21 mouse cellular contexts compared by ENCODE assay signal in genomic region chr7:92715055-92715454, GRCm38 (mm10). TPM values are rescaled to one million over a fixed set of nuclear protein-coding genes. Genes with fewer than 3 reads are reported as not detected.
DNase-seq lines count a peak whose midpoint lies in the region; ATAC-seq and TF ChIP-seq lines count a peak whose summit lies in the region.
"Had no signal": no experiment of that assay in that cellular context is flagged by ENCODE, and none has a peak within 500 bp of the region (broad histone marks: within the 10 kb centered on the region; RNA-seq: fewer than 3 reads in every experiment).

No protein-coding gene starts in this region.

- H3K36me3 ChIP-seq in MEL (ENCODE audit: control insufficient read depth in 1 of 2, insufficient read depth in 2 of 2, low read length in 2 of 2): no peaks in the 10 kb centered on the region
- H3K36me3 ChIP-seq: embryonic facial prominence, embryonic 13.5 days; forebrain, embryonic 12.5 days; heart, embryonic 13.5 days; hindbrain, embryonic 15.5 days had no signal

- H3K4me3 ChIP-seq in MEL (ENCODE audit: control insufficient read depth in 1 of 2, insufficient read depth in 1 of 2, low read depth in 2 of 2, low read length in 2 of 2): no peak overlapping the region
- H3K4me3 ChIP-seq: embryonic facial prominence, embryonic 13.5 days; forebrain, embryonic 12.5 days; heart, embryonic 13.5 days; hindbrain, embryonic 15.5 days had no signal

- DNase-seq in 3T3-L1 (ENCODE audit: low read depth, low spot score): peak; percentile 68
- no peak for DNase-seq in MEL (ENCODE audit: low read depth, low spot score)
- peak; percentile 7 to 29 for DNase-seq in monocyte, adult 2 months (ENCODE audit: low read depth in 1 of 2, low spot score in 2 of 2)
- DNase-seq in lung, postnatal 10 days: no peak
- no peak for DNase-seq in testis, postnatal 10 days (ENCODE audit: low spot score)
- no peak for DNase-seq in adrenal gland, postnatal 25 days
- DNase-seq in right cerebral cortex, postnatal 25 days: no peak
- DNase-seq: adrenal gland, postnatal 36 days; cerebellum, adult 2 months; cerebellum, postnatal 14 days; gastrocnemius, postnatal 10 days; heart, adult 11 months; heart, postnatal 36 days had no signal

- H3K9me3 ChIP-seq in MEL (replicated peaks; ENCODE audit: insufficient read depth, low read length): no peaks in the 10 kb centered on the region
- H3K9me3 ChIP-seq: embryonic facial prominence, embryonic 13.5 days; forebrain, embryonic 12.5 days; heart, embryonic 13.5 days; hindbrain, embryonic 15.5 days had no signal

- no peak for TF ChIP-seq EP300 in MEL (IDR thresholded peaks at IDR 0.05; ENCODE audit: low read depth in 1 of 2, low read length in 2 of 2)

- TF ChIP-seq CTCF in MEL (IDR thresholded peaks at IDR 0.05 in 2 of 3, conservative IDR thresholded peaks at IDR 0.05 in 1 of 3; ENCODE audit: control insufficient read depth in 1 of 3, insufficient read depth in 1 of 3, low read depth in 2 of 3, low read length in 3 of 3, poor library complexity in 1 of 3, severe bottlenecking in 1 of 3): no peak

- peaks cover 0 to 2% of the 10 kb centered on the region in 2 experiments; a peak in 3 of 4 replicates for H3K27me3 ChIP-seq in MEL (ENCODE audit: control insufficient read depth in 1 of 2, insufficient read depth in 2 of 2, low read length in 2 of 2)
- H3K27me3 ChIP-seq: embryonic facial prominence, embryonic 13.5 days; forebrain, embryonic 12.5 days; heart, embryonic 13.5 days; hindbrain, embryonic 15.5 days had no signal

- no peak overlapping the region for H3K27ac ChIP-seq in MEL (ENCODE audit: control insufficient read depth, low read depth, low read length)
- H3K27ac ChIP-seq: embryonic facial prominence, embryonic 13.5 days; forebrain, embryonic 12.5 days; heart, embryonic 13.5 days; hindbrain, embryonic 15.5 days had no signal

- ATAC-seq in granulocyte monocyte progenitor cell, adult 5-6 weeks (replicated peaks; ENCODE audit: poor library complexity, severe bottlenecking): peak; percentile 65; the same call in 1 of the 2 replicates
- ATAC-seq: forebrain, embryonic 16.5 days; inflammation-experienced regulatory T-cells, adult 6 months; intestine, postnatal 0 days had no signal

- no peaks in the 10 kb centered on the region for H3K79me2 ChIP-seq in MEL (ENCODE audit: control insufficient read depth, insufficient read depth, low read length, poor library complexity)

- TF ChIP-seq RAD21 in MEL (IDR thresholded peaks at IDR 0.05; ENCODE audit: low read depth, low read length): no peak

- no peak overlapping the region for H3K9ac ChIP-seq in MEL (ENCODE audit: control insufficient read depth, low read depth, low read length, poor library complexity, severe bottlenecking)
- H3K9ac ChIP-seq: embryonic facial prominence, embryonic 13.5 days; forebrain, embryonic 12.5 days; heart, embryonic 13.5 days; hindbrain, embryonic 15.5 days had no signal

- no peaks in the 10 kb centered on the region for H3K4me1 ChIP-seq in MEL (ENCODE audit: control insufficient read depth in 1 of 2, insufficient read depth in 2 of 2, low read length in 2 of 2)
- H3K4me1 ChIP-seq: embryonic facial prominence, embryonic 13.5 days; forebrain, embryonic 12.5 days; heart, embryonic 13.5 days; hindbrain, embryonic 15.5 days had no signal

- TF ChIP-seq POLR2A in MEL (IDR thresholded peaks at IDR 0.05; ENCODE audit: control insufficient read depth in 1 of 2, insufficient read depth in 1 of 2, low read depth in 1 of 2, low read length in 2 of 2, poor library complexity in 1 of 2): no peak

TF ChIP-seq in MEL, 35 proteins besides CTCF, POLR2A, EP300 and RAD21:
- TF ChIP-seq RCOR1 (IDR thresholded peaks at IDR 0.05; ENCODE audit: low read depth, low read length) (peak; percentile 51; the same call in 1 of the 2 replicates), USF2 (IDR thresholded peaks at IDR 0.05; ENCODE audit: borderline replicate concordance in 1 of 2, insufficient read depth in 1 of 2, low read depth in 1 of 2, low read length in 2 of 2) (no peak), CHD2 (IDR thresholded peaks at IDR 0.05; ENCODE audit: low read length) (no peak)

RNA-seq across cellular contexts. Expression of gene Rab30, which starts 26.3 kb away (rescaled TPM):
- total RNA-seq in MEL (2012; rRNA removed): 0.62 and 1.3 TPM in 2 replicates
- 1 to 10 TPM in 1 of 2 experiments, not detected in 1; 1.3 TPM for polyA plus RNA-seq in MEL (2012; ENCODE audit: insufficient read depth in 1 of 2, insufficient read length in 2 of 2, low read depth in 1 of 2, low replicate concordance in 2 of 2, missing spikeins in 1 of 2)
- total RNA-seq in granulocyte monocyte progenitor cell, adult 5-6 weeks (2014; fragmentation: Nextera tagmentation): not detected in 2 replicates
- total RNA-seq in granulocyte monocyte progenitor cell, adult 5-6 weeks (2017): 0.13 TPM in 1 of 2 replicates, not detected in the other
- 2.8 and 3.2 TPM in 2 replicates for total RNA-seq in adrenal gland, postnatal 25 days (2021)

RNA-seq across cellular contexts. Expression of gene Pcf11, which starts 45.3 kb away (rescaled TPM):
- 24.7 and 25.6 TPM in 2 replicates for total RNA-seq in MEL (2012; rRNA removed)
- polyA plus RNA-seq in MEL (2012; ENCODE audit: insufficient read depth in 1 of 2, insufficient read length in 2 of 2, low read depth in 1 of 2, low replicate concordance in 2 of 2, missing spikeins in 1 of 2): 10 to 100 TPM; 34.0 to 60.3 TPM
- 36.0 and 69.1 TPM in 2 replicates for total RNA-seq in granulocyte monocyte progenitor cell, adult 5-6 weeks (2014; fragmentation: Nextera tagmentation)
- total RNA-seq in granulocyte monocyte progenitor cell, adult 5-6 weeks (2017): 63.5 and 68.6 TPM in 2 replicates
- 63.6 and 65.1 TPM in 2 replicates for total RNA-seq in adrenal gland, postnatal 25 days (2021)

Comparison
In these comparisons a context has a peak if more than half of its experiments do, and no peak if none do; other contexts are left out.
1. DNase-seq: peak in 3T3-L1 (single experiment) and monocyte, adult 2 months (2 of 2); none in MEL (single experiment), lung, postnatal 10 days (single experiment), testis, postnatal 10 days (single experiment), adrenal gland, postnatal 25 days (single experiment) and right cerebral cortex, postnatal 25 days (single experiment).